Mouse (Mus musculus) neural tube, embryonic 15.5 days (tissue): Measurements from ENCODE around the gene Crb1. TPM values are rescaled to one million over a fixed set of nuclear protein-coding genes. Genes with fewer than 3 reads are reported as not detected.
"Not testable (repeated sequence)": the region's sequence is repeated elsewhere in the genome, so short reads cannot be mapped to it uniquely, and the experiment has no call there.

Experiments used
- ATAC-seq: fragments of 200-750 bp; cut with Nextera tagmentation; 2 replicates; pipeline ENCODE4 v1.8.0; 2017; ENCODE audit warnings: mild to moderate bottlenecking, moderate TSS enrichment, moderate library complexity; ENCODE audit not compliant: low FRiP score
- H3K27ac ChIP-seq: fragments of 300-500 bp; sonication (generic); replicated peaks from 2 replicates; pipeline ENCODE4 v1.5.1; 2015; ENCODE audit warnings: mild to moderate bottlenecking, inconsistent platforms
- H3K27me3 ChIP-seq: fragments of 300-500 bp; sonication (generic); replicated peaks from 2 replicates; pipeline ENCODE4 v1.6.1; 2015; ENCODE audit warnings: inconsistent platforms
- H3K36me3 ChIP-seq: fragments of 300-500 bp; sonication (generic); 2 replicates; pipeline ENCODE4 v1.6.1; 2015; ENCODE audit warnings: inconsistent platforms
- H3K4me1 ChIP-seq: fragments of 300-500 bp; sonication (generic); 2 replicates; pipeline ENCODE4 v1.6.1; 2015; ENCODE audit warnings: inconsistent platforms
- H3K4me2 ChIP-seq: fragments of 300-500 bp; sonication (generic); 2 replicates; pipeline ENCODE4 v1.6.1; 2015; ENCODE audit warnings: inconsistent platforms, mild to moderate bottlenecking, moderate library complexity
- H3K4me3 ChIP-seq: fragments of 300-500 bp; sonication (generic); replicated peaks from 2 replicates; pipeline ENCODE4 v1.5.1; 2015; ENCODE audit warnings: mild to moderate bottlenecking, inconsistent platforms
- H3K9ac ChIP-seq: fragments of 300-500 bp; sonication (generic); replicated peaks from 2 replicates; pipeline ENCODE4 v1.6.1; 2015; ENCODE audit warnings: mild to moderate bottlenecking, inconsistent platforms
- H3K9me3 ChIP-seq: fragments of 300-500 bp; sonication (generic); replicated peaks from 2 replicates; pipeline ENCODE4 v1.6.1; 2016; ENCODE audit warnings: inconsistent platforms
- WGBS: fragments of 180-500 bp; shearing (Covaris S2); methylation state at CpG from one replicate; pipeline ENCODE4 v1.1.7; 2015; ENCODE audit warnings: mixed read lengths; 5-methylcytosine and 5-hydroxymethylcytosine counted together
- polyA plus RNA-seq: library from polyadenylated mRNA; unstranded; fragments of >200 nt; fragmentation: Nextera tagmentation; extraction: Ambion mirVana; gene quantifications from 2 replicates; pipeline ENCODE4 v1.2.1, GENCODE M21; 2015

Crb1 gene
- 0.66 and 0.95 TPM in 2 replicates for polyA plus RNA-seq

GRCm38 (mm10) chr1:139376638-139377286, at the start of gene Crb1:
Gene Crb1, minus strand, starts transcription at chr1:139377100.
- Histone ChIP-seq H3K4me2 (peak within 1 kb of the TSS; percentile 51), H3K27me3 (no peaks in the 10 kb centered on the region), H3K27ac (no peak within 1 kb of the TSS; the same call in 1 of the 2 replicates), H3K36me3 (no peaks in the 10 kb centered on the region), H3K4me1 (peaks cover 13% of the 10 kb centered on the region), H3K9ac (peak within 1 kb of the TSS; percentile 37; the same call in 1 of the 2 replicates), H3K4me3 (peak within 1 kb of the TSS; percentile 27), H3K9me3 (no peaks in the 10 kb centered on the region)
- 7% methylated on average over 5 of the region's 5 CpGs for WGBS
- peak; percentile 79 for ATAC-seq

- ATAC-seq, result no peak
- Histone ChIP-seq H3K9me3 (no peaks in the 10 kb centered on the region), H3K4me1 (peaks cover 44% of the 10 kb centered on the region), H3K27me3 (no peaks in the 10 kb centered on the region), H3K36me3 (peaks cover 6% of the 10 kb centered on the region; the same call in 1 of the 2 replicates), H3K9ac (peak overlapping the region; percentile 28; the same call in 1 of the 2 replicates), H3K4me3 (peak overlapping the region; percentile 31), H3K27ac (no peak overlapping the region), H3K4me2 (peak overlapping the region; percentile 60)
- WGBS, result 31% methylated on average over 3 of the region's 3 CpGs
Observed at GRCm38 (mm10) chr1:139425006-139425405, 48.1 kb upstream of the Crb1 start.

GRCm38 (mm10) chr1:139423931-139424330, 47.0 kb upstream of the Crb1 start:
- Histone ChIP-seq H3K9ac (peak overlapping the region; percentile 90; the same call in 1 of the 2 replicates), H3K9me3 (no peaks in the 10 kb centered on the region), H3K27ac (no peak overlapping the region), H3K4me1 (peaks cover 44% of the 10 kb centered on the region), H3K4me3 (peak overlapping the region; percentile 77), H3K27me3 (no peaks in the 10 kb centered on the region), H3K36me3 (peaks cover under 1% of the 10 kb centered on the region; the same call in 1 of the 2 replicates), H3K4me2 (peak overlapping the region; percentile 68)
- ATAC-seq, result no peak
- WGBS, result 58% methylated on average over 10 of the region's 10 CpGs

DNA sequence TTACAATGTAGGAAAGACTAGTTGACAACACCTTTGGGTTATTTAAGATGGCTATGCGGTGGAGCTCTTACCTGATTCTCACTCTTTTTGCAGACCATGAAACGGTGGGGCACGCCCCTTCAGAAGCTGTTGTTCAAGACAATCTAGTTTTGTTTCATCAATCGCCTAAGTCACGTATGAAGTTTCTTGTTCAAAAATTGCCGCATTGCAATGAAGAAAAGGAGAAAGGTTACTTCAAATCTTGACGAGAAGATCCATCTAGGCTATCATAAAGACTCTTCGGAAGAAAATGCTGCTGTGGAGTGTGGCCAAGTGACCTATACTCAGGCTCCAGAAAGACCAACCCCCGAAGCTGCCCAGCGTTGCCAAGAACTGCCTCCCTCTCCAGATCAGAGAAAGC, 46.0 kb upstream of the Crb1 start:
- ATAC-seq, result 0 out of 2 replicates have a peak, but pooled peaks have one; percentile 1
- WGBS, result 23% methylated on average over 10 of the region's 10 CpGs
- Histone ChIP-seq H3K4me3 (peak overlapping the region; percentile 77), H3K4me1 (peaks cover 42% of the 10 kb centered on the region), H3K27ac (peak overlapping the region; percentile 90), H3K9ac (peak overlapping the region; percentile 90), H3K27me3 (no peaks in the 10 kb centered on the region), H3K9me3 (no peaks in the 10 kb centered on the region), H3K36me3 (no peaks in the 10 kb centered on the region), H3K4me2 (peak overlapping the region; percentile 68)

DNA sequence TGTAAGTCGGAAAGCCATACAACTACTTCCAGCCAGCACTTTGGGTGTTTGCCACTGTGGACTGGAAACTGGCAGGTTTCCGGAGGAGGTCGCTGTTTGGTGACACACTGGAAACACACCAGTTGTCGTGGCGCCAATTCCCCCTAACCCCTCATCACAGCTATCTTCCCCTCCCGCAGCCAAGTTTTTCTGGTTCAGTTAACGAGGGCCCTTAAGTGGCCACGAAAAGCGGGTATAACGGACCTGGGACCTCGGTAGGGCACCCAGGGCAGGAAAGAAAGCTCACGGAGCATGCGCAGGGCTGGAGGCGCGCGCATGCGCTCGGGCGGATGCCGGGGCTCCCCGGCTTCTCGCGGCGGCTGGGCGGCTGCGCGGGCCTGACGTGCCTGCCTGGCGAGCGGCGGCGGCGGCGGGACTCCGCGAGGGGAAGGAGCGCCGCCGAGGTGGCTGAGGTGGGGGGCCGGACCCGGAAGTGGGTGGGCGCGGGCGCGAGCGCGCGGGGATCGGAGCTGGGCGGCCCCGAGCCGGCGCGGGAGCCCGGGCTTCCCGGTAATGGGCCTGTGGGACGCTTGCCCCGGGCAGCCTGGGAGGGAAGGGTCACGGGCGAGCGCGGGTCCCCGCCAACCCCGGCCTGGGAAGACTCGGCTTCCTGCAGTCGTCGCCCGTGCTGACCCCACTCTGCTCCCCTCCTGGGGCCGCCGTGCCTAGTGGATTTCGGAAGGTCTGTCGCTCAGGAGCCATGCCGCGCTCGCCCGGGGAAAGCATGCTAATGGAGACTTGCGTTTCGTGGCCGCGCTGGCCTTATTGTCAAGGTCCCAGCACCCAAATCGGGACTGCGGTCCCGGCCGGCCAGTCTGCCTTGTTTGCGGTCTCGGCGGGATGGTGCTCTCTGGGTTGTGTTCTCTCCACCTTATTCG, 45.2 kb upstream of the Crb1 start, which contains the start of gene Zbtb41:
Zbtb41 (plus strand) TSS at position 414 of the 917 bp plus-strand sequence.
- peak; percentile 97 for ATAC-seq
- Histone ChIP-seq H3K36me3 (no peaks in the 10 kb centered on the region), H3K9me3 (no peaks in the 10 kb centered on the region), H3K4me3 (peak within 1 kb of the TSS; percentile 77), H3K27me3 (no peaks in the 10 kb centered on the region), H3K9ac (peak within 1 kb of the TSS; percentile 90), H3K27ac (peak within 1 kb of the TSS; percentile 90), H3K4me2 (peak within 1 kb of the TSS; percentile 68), H3K4me1 (peaks cover 40% of the 10 kb centered on the region)
- under 1% methylated on average over 62 of the region's 88 CpGs for WGBS

DNA sequence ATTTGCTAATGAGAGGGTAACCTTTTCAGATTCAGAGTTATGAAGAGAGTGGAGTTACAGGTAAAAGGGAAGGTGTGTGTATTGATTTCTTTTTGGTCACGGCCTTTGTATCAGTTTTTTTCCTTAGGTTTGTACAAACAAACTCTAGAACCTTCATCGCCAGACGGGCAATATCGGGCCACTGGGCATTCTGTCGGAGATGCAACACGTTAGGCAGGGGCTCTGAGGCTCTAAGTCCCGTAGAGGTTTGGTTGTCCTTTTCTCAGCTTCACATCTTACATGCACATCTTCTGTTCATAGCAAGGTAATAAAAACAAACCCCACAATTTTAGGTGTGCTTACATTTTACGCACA, 44.6 kb upstream of the Crb1 start:
- H3K9ac ChIP-seq, result peak overlapping the region; percentile 90
- peak overlapping the region; percentile 90 for H3K27ac ChIP-seq
- ATAC-seq, result no peak
- peak overlapping the region; percentile 68 for H3K4me2 ChIP-seq
- H3K4me1 ChIP-seq, result peaks cover 35% of the 10 kb centered on the region
- 5% methylated on average over 8 of the region's 8 CpGs for WGBS
- peak overlapping the region; percentile 77 for H3K4me3 ChIP-seq
- H3K36me3 ChIP-seq, result no peaks in the 10 kb centered on the region
- no peaks in the 10 kb centered on the region for H3K9me3 ChIP-seq
- H3K27me3 ChIP-seq, result no peaks in the 10 kb centered on the region

GRCm38 (mm10) chr1:139413465-139413864, 36.6 kb upstream of the Crb1 start:
- H3K27me3 ChIP-seq, result no peaks in the 10 kb centered on the region
- H3K4me1 ChIP-seq, result no peaks in the 10 kb centered on the region
- H3K9ac ChIP-seq, result no peak overlapping the region
- WGBS, result 80% methylated on average over 3 of the region's 3 CpGs
- H3K9me3 ChIP-seq, result no peaks in the 10 kb centered on the region
- no peaks in the 10 kb centered on the region for H3K36me3 ChIP-seq
- H3K27ac ChIP-seq, result no peak overlapping the region
- no peak for ATAC-seq
- H3K4me2 ChIP-seq, result no peak overlapping the region
- H3K4me3 ChIP-seq, result no peak overlapping the region

GRCm38 (mm10) chr1:139412365-139412764, 35.5 kb upstream of the Crb1 start:
- H3K4me2 ChIP-seq, H3K27ac ChIP-seq, H3K4me3 ChIP-seq, H3K9ac ChIP-seq, H3K27me3 ChIP-seq, H3K9me3 ChIP-seq, H3K36me3 ChIP-seq, ATAC-seq, H3K4me1 ChIP-seq: not testable (repeated sequence)
- WGBS, result 94% methylated on average over 2 of the region's 2 CpGs

- no peak for ATAC-seq
- Histone ChIP-seq H3K4me1 (no peaks in the 10 kb centered on the region), H3K27ac (no peak overlapping the region), H3K27me3 (no peaks in the 10 kb centered on the region), H3K9me3 (no peaks in the 10 kb centered on the region), H3K4me2 (no peak overlapping the region), H3K36me3 (no peaks in the 10 kb centered on the region), H3K9ac (no peak overlapping the region), H3K4me3 (no peak overlapping the region)
- 59% methylated on average over 5 of the region's 5 CpGs for WGBS
Observed at GRCm38 (mm10) chr1:139407701-139408100, 30.8 kb upstream of the Crb1 start.

GRCm38 (mm10) chr1:139405766-139406165, 28.9 kb upstream of the Crb1 start:
- Histone ChIP-seq H3K9me3 (no peaks in the 10 kb centered on the region), H3K4me1 (no peaks in the 10 kb centered on the region), H3K27me3 (no peaks in the 10 kb centered on the region), H3K4me3 (no peak overlapping the region), H3K36me3 (no peaks in the 10 kb centered on the region), H3K4me2 (no peak overlapping the region), H3K27ac (no peak overlapping the region), H3K9ac (no peak overlapping the region)
- ATAC-seq, result no peak

GRCm38 (mm10) chr1:139396589-139396988, 19.7 kb upstream of the Crb1 start:
- Histone ChIP-seq H3K9ac (no peak overlapping the region), H3K27ac (no peak overlapping the region), H3K36me3 (no peaks in the 10 kb centered on the region), H3K4me1 (0 out of 2 replicates have a peak, but pooled peaks cover 3% of the 10 kb centered on the region), H3K4me3 (no peak overlapping the region), H3K9me3 (no peaks in the 10 kb centered on the region), H3K27me3 (no peaks in the 10 kb centered on the region), H3K4me2 (no peak overlapping the region)
- no peak for ATAC-seq
- WGBS, result 67% methylated on average over 1 of the region's 1 CpGs
